13 mouse cellular contexts compared by ENCODE assay signal in the genomic region with DNA sequence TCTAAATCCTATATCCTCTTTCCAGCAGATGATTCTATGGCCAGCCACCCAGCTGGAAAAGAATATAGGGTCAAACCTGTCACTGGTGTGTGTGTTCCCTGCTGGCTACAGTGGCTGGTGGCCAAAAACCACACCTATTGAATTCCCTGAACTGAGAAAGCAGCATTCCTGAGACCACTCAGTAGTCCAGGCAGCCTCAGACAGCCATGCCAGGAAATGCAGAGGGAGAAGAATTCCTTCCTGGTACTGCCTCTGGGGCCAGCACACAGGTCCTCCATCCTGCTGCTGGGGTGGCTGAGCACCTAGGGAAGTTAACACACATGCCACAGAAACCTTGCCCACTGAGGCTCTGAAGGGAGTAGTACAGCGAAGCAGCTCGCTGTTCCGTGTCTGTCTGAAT. TPM values are rescaled to one million over a fixed set of nuclear protein-coding genes. Genes with fewer than 3 reads are reported as not detected.
DNase-seq lines count a peak whose midpoint lies in the region; ATAC-seq and TF ChIP-seq lines count a peak whose summit lies in the region.
"Had no signal": no experiment of that assay in that cellular context is flagged by ENCODE, and none has a peak within 500 bp of the region (broad histone marks: within the 10 kb centered on the region; RNA-seq: fewer than 3 reads in every experiment).

No protein-coding gene starts in this region.

- 81% methylated on average over 3 of the region's 3 CpGs for WGBS in intestine, embryonic 15.5 days
- 66% methylated on average over 3 of the region's 3 CpGs for WGBS in intestine, postnatal 0 days
- 90% methylated on average over 3 of the region's 3 CpGs for WGBS in embryonic facial prominence, embryonic 10.5 days

- no peak overlapping the region for H3K4me2 ChIP-seq in intestine, embryonic 15.5 days (replicated peaks)
- no peak overlapping the region for H3K4me2 ChIP-seq in intestine, postnatal 0 days (replicated peaks; ENCODE audit: low read depth)
- H3K4me2 ChIP-seq: liver, embryonic 12.5 days; midbrain, embryonic 12.5 days had no signal

- no peak for DNase-seq in embryonic facial prominence, embryonic 10.5 days (ENCODE audit: low spot score)
- DNase-seq in kidney, postnatal 10 days, result peak; percentile 59
- peak; percentile 43 for DNase-seq in lung, postnatal 25 days (ENCODE audit: low spot score)
- no peak for DNase-seq in cerebellum, adult 9-11 months
- no peak for DNase-seq in layer of hippocampus, postnatal 10 days (ENCODE audit: low spot score in 2 of 2)
- no peak for DNase-seq in frontal cortex, adult 2 months (ENCODE audit: extremely low spot score in 1 of 2, low spot score in 1 of 2)
- DNase-seq: cerebellum, adult 9-10 months; layer of hippocampus, postnatal 36 days had no signal

- no peak for ATAC-seq in intestine, embryonic 15.5 days
- no peak for ATAC-seq in intestine, postnatal 0 days
- ATAC-seq: hindbrain, embryonic 16.5 days; liver, embryonic 12.5 days had no signal

- H3K27ac ChIP-seq in intestine, embryonic 15.5 days, result 0 out of 2 replicates have a peak overlapping the region, but pooled peaks have one; percentile 22
- H3K27ac ChIP-seq in intestine, postnatal 0 days (ENCODE audit: low read depth, low read length), result no peak overlapping the region; the same call in 1 of the 2 replicates
- H3K27ac ChIP-seq in embryonic facial prominence, embryonic 10.5 days (replicated peaks), result peak overlapping the region; percentile 70
- H3K27ac ChIP-seq: liver, embryonic 12.5 days; midbrain, embryonic 12.5 days had no signal

- TF ChIP-seq CTCF in intestine, postnatal 0 days (IDR thresholded peaks at IDR 0.05; ENCODE audit: low read depth), result no peak

- no peak overlapping the region for H3K9ac ChIP-seq in intestine, embryonic 15.5 days
- no peak overlapping the region for H3K9ac ChIP-seq in intestine, postnatal 0 days (ENCODE audit: low read depth, low read length)
- H3K9ac ChIP-seq: liver, embryonic 12.5 days; midbrain, embryonic 12.5 days had no signal

- H3K4me3 ChIP-seq in intestine, embryonic 15.5 days (replicated peaks), result no peak overlapping the region
- no peak overlapping the region for H3K4me3 ChIP-seq in intestine, postnatal 0 days (ENCODE audit: low read depth, low read length)
- H3K4me3 ChIP-seq in embryonic facial prominence, embryonic 10.5 days, result no peak overlapping the region
- H3K4me3 ChIP-seq: liver, embryonic 12.5 days; midbrain, embryonic 12.5 days had no signal

- peaks cover 30% of the 10 kb centered on the region for H3K4me1 ChIP-seq in intestine, embryonic 15.5 days (replicated peaks)
- no peaks in the 10 kb centered on the region for H3K4me1 ChIP-seq in intestine, postnatal 0 days (replicated peaks; ENCODE audit: control insufficient read depth, insufficient read depth, low read length)
- peaks cover 25% of the 10 kb centered on the region for H3K4me1 ChIP-seq in embryonic facial prominence, embryonic 10.5 days

- no peaks in the 10 kb centered on the region for H3K9me3 ChIP-seq in intestine, embryonic 15.5 days
- H3K9me3 ChIP-seq in intestine, postnatal 0 days (ENCODE audit: control insufficient read depth), result no peaks in the 10 kb centered on the region
- H3K9me3 ChIP-seq in embryonic facial prominence, embryonic 10.5 days, result no peaks in the 10 kb centered on the region
- H3K9me3 ChIP-seq: liver, embryonic 12.5 days; midbrain, embryonic 12.5 days had no signal

- H3K36me3 ChIP-seq in intestine, embryonic 15.5 days, result no peaks in the 10 kb centered on the region
- no peaks in the 10 kb centered on the region for H3K36me3 ChIP-seq in intestine, postnatal 0 days (ENCODE audit: control insufficient read depth, insufficient read depth)
- no peaks in the 10 kb centered on the region for H3K36me3 ChIP-seq in embryonic facial prominence, embryonic 10.5 days (replicated peaks)
- H3K36me3 ChIP-seq: liver, embryonic 12.5 days; midbrain, embryonic 12.5 days had no signal

- no peaks in the 10 kb centered on the region for H3K27me3 ChIP-seq in intestine, embryonic 15.5 days (replicated peaks)
- no peaks in the 10 kb centered on the region for H3K27me3 ChIP-seq in intestine, postnatal 0 days (replicated peaks; ENCODE audit: control insufficient read depth, insufficient read depth, low read length)
- H3K27me3 ChIP-seq in embryonic facial prominence, embryonic 10.5 days (replicated peaks; ENCODE audit: low read depth, poor library complexity, severe bottlenecking), result no peaks in the 10 kb centered on the region
- H3K27me3 ChIP-seq: midbrain, embryonic 12.5 days had no signal

RNA-seq across cellular contexts. Expression of a gene that starts 50.3 kb away (rescaled TPM):
- polyA plus RNA-seq in intestine, embryonic 15.5 days (2015; fragmentation: Nextera tagmentation; extraction: Ambion mirVana), result 31.8 and 32.9 TPM in 2 replicates
- 12.4 and 13.4 TPM in 2 replicates for polyA plus RNA-seq in intestine, postnatal 0 days (2015; fragmentation: Nextera tagmentation; extraction: Ambion mirVana)
- 61.4 and 64.0 TPM in 2 replicates for polyA plus RNA-seq in embryonic facial prominence, embryonic 10.5 days (2016; fragmentation: Nextera tagmentation; extraction: Ambion mirVana)
- total RNA-seq in layer of hippocampus, postnatal 10 days (2021), result 10 to 100 TPM; 18.3 to 20.7 TPM
- 13.9 and 14.1 TPM in 2 replicates for polyA plus RNA-seq in frontal cortex, adult 2 months (2012; rRNA removed)

Comparison
In these comparisons a context has a peak if more than half of its experiments do, and no peak if none do; other contexts are left out.
1. DNase-seq: peak in kidney, postnatal 10 days (single experiment) and lung, postnatal 25 days (single experiment); none in embryonic facial prominence, embryonic 10.5 days (single experiment), cerebellum, adult 9-11 months (single experiment), layer of hippocampus, postnatal 10 days (0 of 2) and frontal cortex, adult 2 months (0 of 2).